Mouse (Mus musculus) urinary bladder, postnatal 0 days (tissue): ENCODE measurements around the gene Pnmt. TPM values are rescaled to one million over a fixed set of nuclear protein-coding genes. Genes with fewer than 3 reads are reported as not detected.

ENCODE experiments used
- polyA plus RNA-seq: library from polyadenylated mRNA; unstranded; fragments of >200 nt; fragmentation: Nextera tagmentation; extraction: Ambion mirVana; gene quantifications from 2 replicates; pipeline ENCODE4 v1.2.1, GENCODE M21; 2015

The Pnmt gene
- not detected in 2 replicates for polyA plus RNA-seq

DNA sequence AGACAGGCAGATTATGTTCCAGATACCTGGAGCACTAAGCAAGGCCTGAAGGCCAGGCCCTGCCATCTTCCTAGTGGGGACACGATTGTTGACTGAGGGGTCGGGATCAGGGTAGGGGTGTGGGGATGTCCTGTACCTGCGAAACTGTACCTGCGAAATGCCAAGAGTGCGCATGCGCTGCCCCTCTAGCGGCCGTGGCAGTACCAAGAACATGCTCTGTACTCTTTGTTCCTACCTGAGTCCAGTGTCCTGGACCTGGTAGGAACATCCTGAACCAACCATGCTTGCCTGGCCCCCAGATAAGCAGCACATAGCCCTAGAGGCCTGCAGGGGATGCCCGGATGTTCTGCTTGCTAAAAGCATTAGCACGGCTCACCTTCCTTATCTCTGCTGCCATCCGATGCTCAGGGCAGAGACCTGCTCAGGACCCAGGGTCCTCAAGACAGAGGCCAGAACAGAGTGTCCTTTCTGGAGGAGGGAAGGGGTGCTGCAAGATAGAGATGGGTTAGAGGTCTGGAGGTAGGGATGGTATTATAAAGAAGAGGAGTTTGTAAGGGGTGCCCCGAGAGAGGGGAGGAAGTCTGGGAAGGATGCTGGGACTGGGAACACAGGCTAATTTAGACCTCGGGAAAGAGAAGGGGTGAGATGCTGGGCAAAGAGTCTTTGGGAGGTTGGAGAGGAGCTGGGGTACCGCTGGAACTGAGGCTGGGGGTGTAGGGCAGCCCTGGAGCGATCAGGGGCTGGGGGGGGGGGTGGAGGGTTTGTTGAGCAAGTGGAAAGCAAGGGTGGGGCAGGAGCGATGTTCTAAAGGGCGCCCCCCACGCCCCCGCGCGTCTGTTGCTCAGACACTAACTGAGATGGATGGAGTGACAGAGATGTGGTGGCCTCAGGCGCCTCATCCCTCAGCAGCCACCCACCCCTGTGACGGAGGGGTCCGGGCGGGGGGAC, at the start of gene Pnmt:
Gene Pnmt (plus strand): TSS at position 813 of the 948 bp plus-strand sequence.

DNA sequence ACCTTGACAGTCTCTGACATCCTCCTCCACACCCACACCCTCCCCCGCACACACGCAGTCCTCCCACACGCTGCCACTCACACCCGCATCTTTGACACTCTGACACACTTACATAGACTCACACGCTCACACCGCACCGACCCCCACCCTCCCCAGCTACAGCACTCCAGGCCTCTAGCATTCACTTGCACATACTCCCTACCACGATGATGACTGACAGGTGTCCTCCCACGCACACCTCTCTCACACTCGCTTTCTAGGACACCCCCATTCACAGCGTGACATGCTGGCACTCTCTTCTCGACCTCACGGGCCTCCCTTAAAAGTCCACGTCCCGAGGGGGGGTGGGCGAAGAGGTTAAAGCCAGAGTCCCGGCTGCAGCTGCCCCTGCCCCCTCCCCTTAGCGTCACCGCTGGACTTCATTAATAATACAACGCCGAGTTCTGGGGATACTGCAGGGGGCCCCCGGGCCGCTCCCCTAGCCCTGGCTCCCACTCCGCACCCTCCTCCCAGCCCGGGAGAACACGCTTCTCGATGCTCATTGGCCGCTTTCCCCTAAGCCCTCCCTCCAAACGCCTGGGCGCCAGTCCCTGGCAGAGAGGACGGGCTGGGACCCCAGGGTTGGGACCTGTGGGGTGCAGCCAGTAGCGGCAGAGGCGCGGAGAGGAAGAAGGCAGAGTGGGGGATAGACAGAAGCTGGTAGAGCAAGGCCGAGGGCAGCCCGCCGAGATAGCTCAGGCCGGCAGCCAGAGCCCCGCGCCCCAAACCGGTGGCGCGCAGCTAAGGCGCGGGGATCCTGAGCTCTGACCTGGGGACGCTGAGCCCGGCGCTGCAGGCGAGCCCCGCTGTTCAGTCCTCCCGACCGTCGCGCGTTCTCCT, 37.9 kb upstream of the Pnmt start, which contains the start of gene Ppp1r1b:
Gene Ppp1r1b (plus strand): TSS at position 322 of the 879 bp plus-strand sequence.

DNA sequence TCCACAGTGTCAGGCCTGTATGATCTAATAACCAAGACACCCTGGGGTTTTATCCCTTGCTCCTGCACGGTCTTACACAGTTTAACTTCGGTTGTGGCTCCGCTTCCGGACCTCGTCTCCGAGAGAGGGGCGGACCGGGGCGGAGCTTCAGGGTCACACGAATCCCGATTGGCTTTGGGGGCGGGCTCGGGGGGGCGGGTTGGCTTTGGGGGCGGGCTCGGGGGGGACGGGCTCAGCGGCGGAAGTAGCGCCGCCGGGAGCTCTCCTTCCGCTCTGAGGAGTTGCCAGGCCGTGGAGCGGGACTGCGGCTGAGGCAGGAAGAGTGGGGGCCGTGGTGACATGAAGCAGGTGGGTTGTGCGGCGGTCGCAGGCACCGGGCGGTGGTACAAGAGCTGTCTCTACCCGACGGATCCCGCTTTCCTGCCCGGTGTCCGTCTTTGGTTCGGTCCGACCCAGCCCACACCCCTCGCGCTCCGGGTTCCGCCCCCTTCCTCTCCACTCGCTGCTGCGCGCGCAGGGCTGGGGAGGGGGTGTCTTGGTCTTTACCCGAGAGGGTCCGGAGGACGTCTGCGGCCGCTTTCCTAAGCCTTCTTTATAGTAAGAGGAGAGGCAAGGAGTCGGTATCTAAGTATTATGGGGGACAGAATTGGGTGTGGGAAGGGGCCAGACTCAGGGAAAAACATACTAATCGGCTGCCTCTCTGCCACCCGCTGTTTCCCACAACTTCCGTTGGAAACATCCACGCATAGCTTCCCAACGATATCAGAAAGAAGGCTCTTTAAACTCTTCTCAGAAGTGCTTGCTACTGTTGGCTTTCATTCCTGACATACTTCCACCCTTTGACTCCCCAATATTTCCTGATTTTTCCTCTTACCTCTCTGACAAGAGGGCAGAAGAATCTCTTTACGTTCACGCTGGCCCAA, 27.8 kb upstream of the Pnmt start, which contains the start of gene Stard3:
Gene Stard3 (plus strand): TSS at position 208 of the 923 bp plus-strand sequence.

DNA sequence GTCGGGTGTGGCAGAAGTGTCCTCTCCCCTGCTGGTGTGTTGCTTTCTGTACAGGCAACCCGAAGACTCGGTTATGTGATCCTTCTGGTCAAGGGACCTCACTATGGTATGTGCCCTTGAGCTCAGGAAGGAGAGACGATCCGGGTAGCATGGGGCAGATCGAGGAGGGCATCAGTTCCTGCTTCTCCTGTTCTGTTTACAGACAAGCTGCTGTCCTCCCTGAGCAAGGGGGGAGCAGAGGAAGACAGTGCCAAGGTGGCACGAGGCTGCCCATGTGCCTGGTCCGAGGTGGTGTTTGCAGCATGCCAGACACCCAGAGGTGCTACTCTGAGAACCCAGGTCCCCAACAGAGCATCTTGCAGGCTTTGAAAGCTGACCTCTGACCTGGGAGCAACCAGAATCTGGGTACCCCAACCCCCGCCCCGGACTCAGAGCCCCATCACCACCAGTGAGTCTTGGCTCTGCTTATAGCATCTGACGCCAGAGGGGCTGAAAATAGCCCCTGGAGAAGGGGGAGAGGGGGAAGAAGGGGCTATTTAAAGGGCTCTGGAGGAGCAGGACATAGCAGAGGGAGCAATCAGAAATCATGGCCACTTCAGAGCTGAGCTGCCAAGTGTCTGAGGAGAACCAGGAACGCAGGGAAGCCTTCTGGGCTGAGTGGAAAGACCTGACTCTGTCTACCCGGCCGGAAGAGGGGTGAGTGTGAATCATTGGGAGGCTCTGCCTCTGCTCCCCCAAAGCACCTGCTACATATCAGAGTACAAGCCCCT, 2.8 kb upstream of the Pnmt start, which contains the start of gene Tcap:
Gene Tcap (plus strand): TSS at position 551 of the 770 bp plus-strand sequence.

DNA sequence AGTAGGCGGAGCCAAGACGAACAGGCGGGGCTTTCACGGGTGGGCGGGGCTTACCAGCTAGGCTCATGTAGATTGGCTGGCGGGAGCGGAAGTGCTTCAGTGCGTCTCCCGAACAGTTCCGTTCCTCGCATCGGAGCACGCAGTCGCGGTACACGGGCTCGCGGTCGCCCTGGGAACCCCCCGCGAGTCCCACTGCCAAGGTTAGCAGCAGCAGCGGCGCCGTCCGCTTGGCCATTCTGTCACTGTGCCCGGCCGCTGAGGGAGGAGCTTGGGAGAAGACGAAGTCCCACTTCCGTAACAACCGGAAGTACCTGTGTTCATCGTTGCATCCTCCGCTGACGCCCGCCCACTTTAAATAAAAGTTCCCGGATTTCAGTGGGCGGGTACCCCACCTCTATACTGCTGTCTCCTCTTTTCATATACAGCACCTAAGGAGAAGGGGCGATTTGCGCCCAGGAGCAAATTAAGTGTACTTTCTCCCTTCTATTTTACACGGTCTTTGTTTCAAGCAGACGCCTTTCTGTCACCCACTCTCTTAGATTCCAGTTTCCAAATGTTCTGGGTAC, 14.0 kb downstream of the Pnmt start, which contains the start of gene Pgap3:
Gene Pgap3 (minus strand): TSS at position 330 of the 566 bp plus-strand sequence.

DNA sequence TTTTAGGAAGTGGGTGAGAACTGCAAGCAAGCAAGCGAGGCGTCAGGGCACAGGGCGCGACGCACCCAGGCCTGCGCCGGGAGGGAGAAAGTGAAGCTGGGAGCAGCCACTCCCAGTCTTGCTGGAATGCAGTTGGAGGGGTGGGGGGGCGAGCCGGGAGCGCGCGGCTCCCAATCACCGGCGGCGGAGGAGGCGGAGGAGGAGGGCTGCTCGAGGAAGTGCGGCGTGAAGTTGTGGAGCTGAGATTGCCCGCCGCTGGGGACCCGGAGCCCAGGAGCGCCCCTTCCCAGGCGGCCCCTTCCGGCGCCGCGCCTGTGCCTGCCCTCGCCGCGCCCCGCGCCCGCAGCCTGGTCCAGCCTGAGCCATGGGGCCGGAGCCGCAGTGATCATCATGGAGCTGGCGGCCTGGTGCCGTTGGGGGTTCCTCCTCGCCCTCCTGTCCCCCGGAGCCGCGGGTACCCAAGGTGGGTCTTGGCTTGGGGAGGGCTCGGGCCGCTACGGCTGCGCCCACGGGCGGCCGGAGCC, 26.1 kb downstream of the Pnmt start, which contains the start of gene Erbb2:
Gene Erbb2 (plus strand): TSS at position 198 of the 524 bp plus-strand sequence.

Other genes starting within 250 kb of the Pnmt start
- gene Fbxl20, start 236.0 kb upstream of the Pnmt start, polyA plus RNA-seq: 8.3 and 11.1 TPM in 2 replicates
- 25.0 and 28.0 TPM in 2 replicates for gene Med1, start 193.2 kb upstream of the Pnmt start, polyA plus RNA-seq
- gene Cdk12, start 183.4 kb upstream of the Pnmt start, polyA plus RNA-seq: 4.1 and 4.5 TPM in 2 replicates
- gene Neurod2, start 56.8 kb upstream of the Pnmt start, polyA plus RNA-seq: not detected in 2 replicates
- gene Ppp1r1b, start 38.0 kb upstream of the Pnmt start, polyA plus RNA-seq: 0.11 TPM in 1 of 2 replicates, not detected in the other
- 14.5 and 18.6 TPM in 2 replicates for gene Stard3, start 28.1 kb upstream of the Pnmt start, polyA plus RNA-seq
- 0.17 TPM in 1 of 2 replicates, not detected in the other for gene Tcap, start 2.6 kb upstream of the Pnmt start, polyA plus RNA-seq
- gene Pgap3, start 14.0 kb downstream of the Pnmt start, polyA plus RNA-seq: 4.9 and 5.2 TPM in 2 replicates
- 19.6 and 20.7 TPM in 2 replicates for gene Erbb2, start 26.0 kb downstream of the Pnmt start, polyA plus RNA-seq
- gene Mien1, start 52.5 kb downstream of the Pnmt start, polyA plus RNA-seq: 68.4 and 69.1 TPM in 2 replicates
- 18.8 and 21.9 TPM in 2 replicates for gene Grb7, start 59.9 kb downstream of the Pnmt start, polyA plus RNA-seq
- gene Ikzf3, start 159.6 kb downstream of the Pnmt start, polyA plus RNA-seq: 2.3 and 2.8 TPM in 2 replicates
- 0.16 and 0.56 TPM in 2 replicates for gene Zpbp2, start 164.6 kb downstream of the Pnmt start, polyA plus RNA-seq
- gene Ormdl3, start 200.9 kb downstream of the Pnmt start, polyA plus RNA-seq: 49.1 and 50.2 TPM in 2 replicates
- gene Lrrc3c, start 211.8 kb downstream of the Pnmt start, polyA plus RNA-seq: not detected in 2 replicates
- 0.51 and 0.59 TPM in 2 replicates for gene Gm12355, start 239.2 kb downstream of the Pnmt start, polyA plus RNA-seq
- gene Gsdma3, start 239.9 kb downstream of the Pnmt start, polyA plus RNA-seq: not detected in 2 replicates